Mouse (Mus musculus) embryonic facial prominence, embryonic 12.5 days (tissue): Measurements from ENCODE around the gene Magoh. TPM values are rescaled to one million over a fixed set of nuclear protein-coding genes. Genes with fewer than 3 reads are reported as not detected.

Experiments
- ATAC-seq: fragments of 200-750 bp; cut with Nextera tagmentation; 2 replicates; pipeline ENCODE4 v1.8.0; 2017; ENCODE audit not compliant: insufficient number of reproducible peaks, insufficient read depth, low FRiP score, low TSS enrichment
- H3K27ac ChIP-seq: fragments of 300-500 bp; sonication (generic); 2 replicates; pipeline ENCODE4 v1.5.1; 2016; ENCODE audit warnings: mild to moderate bottlenecking
- H3K27me3 ChIP-seq: fragments of 300-500 bp; sonication (generic); 2 replicates; pipeline ENCODE4 v1.6.1; 2016; ENCODE audit warnings: mild to moderate bottlenecking, moderate library complexity
- H3K36me3 ChIP-seq: fragments of 300-500 bp; sonication (generic); 2 replicates; pipeline ENCODE4 v1.6.1; 2016; ENCODE audit warnings: mild to moderate bottlenecking
- H3K4me1 ChIP-seq: fragments of 300-500 bp; sonication (generic); 2 replicates; pipeline ENCODE4 v1.6.1; 2016
- H3K4me2 ChIP-seq: fragments of 300-500 bp; sonication (generic); replicated peaks from 2 replicates; pipeline ENCODE4 v1.6.1; 2016; ENCODE audit warnings: mild to moderate bottlenecking, moderate library complexity
- H3K4me3 ChIP-seq: fragments of 300-500 bp; sonication (generic); 2 replicates; pipeline ENCODE4 v1.5.1; 2016; ENCODE audit warnings: mild to moderate bottlenecking
- H3K9ac ChIP-seq: fragments of 300-500 bp; sonication (generic); 2 replicates; pipeline ENCODE4 v1.6.1; 2016; ENCODE audit warnings: mild to moderate bottlenecking, moderate library complexity
- H3K9me3 ChIP-seq: fragments of 300-500 bp; sonication (generic); 2 replicates; pipeline ENCODE4 v1.6.1; 2016; ENCODE audit warnings: mild to moderate bottlenecking, moderate library complexity
- WGBS: fragments of 180-500 bp; shearing (Covaris S2); methylation state at CpG from one replicate; pipeline ENCODE4 v1.1.7; 2016; 5-methylcytosine and 5-hydroxymethylcytosine counted together
- polyA plus RNA-seq: library from polyadenylated mRNA; unstranded; fragments of >200 nt; fragmentation: Nextera tagmentation; extraction: Ambion mirVana; gene quantifications from 2 replicates; pipeline ENCODE4 v1.2.1, GENCODE M21; 2016

Magoh gene
- polyA plus RNA-seq, 1 experiment from 2014 or later: 223 TPM

- Histone ChIP-seq H3K27me3 (no peaks in the 10 kb centered on the region), H3K4me3 (no peak overlapping the region), H3K4me1 (no peaks in the 10 kb centered on the region), H3K9ac (no peak overlapping the region), H3K4me2 (no peak overlapping the region), H3K27ac (no peak overlapping the region), H3K36me3 (no peaks in the 10 kb centered on the region), H3K9me3 (no peaks in the 10 kb centered on the region)
- no peak for ATAC-seq
- WGBS: 75% methylated on average over 2 of the region's 2 CpGs
Measured at GRCm38 (mm10) chr4:107928269-107928668, 48.7 kb downstream of the Magoh start.

- H3K9ac ChIP-seq: no peak overlapping the region
- no peak for ATAC-seq
- no peaks in the 10 kb centered on the region for H3K9me3 ChIP-seq
- no peaks in the 10 kb centered on the region for H3K27me3 ChIP-seq
- H3K4me1 ChIP-seq: no peaks in the 10 kb centered on the region
- H3K4me2 ChIP-seq: no peak overlapping the region
- H3K27ac ChIP-seq: no peak overlapping the region
- no peak overlapping the region for H3K4me3 ChIP-seq
- H3K36me3 ChIP-seq: no peaks in the 10 kb centered on the region
- 80% methylated on average over 2 of the region's 2 CpGs for WGBS
Measured at GRCm38 (mm10) chr4:107928726-107929125, 49.2 kb downstream of the Magoh start.

DNA sequence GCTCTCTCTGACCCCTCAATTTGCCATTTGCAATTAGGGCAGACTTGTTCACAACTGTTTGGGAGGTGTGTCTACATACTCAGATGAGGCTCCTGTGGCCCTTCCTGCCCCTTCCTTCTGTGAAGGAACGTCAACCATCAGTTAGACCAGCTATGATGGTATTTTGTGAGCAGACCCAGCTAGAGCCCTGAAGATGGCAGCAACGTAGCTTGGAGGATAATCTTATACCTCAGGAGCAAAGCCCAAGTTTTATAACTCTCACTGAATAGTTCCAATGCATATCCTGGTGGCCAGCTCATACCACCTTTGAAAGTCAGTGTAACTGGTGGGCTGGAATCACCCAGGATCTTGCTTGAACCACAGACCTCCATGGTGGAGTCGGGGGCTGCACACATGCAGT lies 51.9 kb downstream of the Magoh start:
- Histone ChIP-seq H3K4me2 (no peak overlapping the region), H3K9ac (no peak overlapping the region), H3K27ac (no peak overlapping the region), H3K4me1 (no peaks in the 10 kb centered on the region), H3K9me3 (no peaks in the 10 kb centered on the region), H3K4me3 (no peak overlapping the region), H3K27me3 (no peaks in the 10 kb centered on the region), H3K36me3 (no peaks in the 10 kb centered on the region)
- ATAC-seq: no peak
- WGBS: 73% methylated on average over 3 of the region's 3 CpGs

DNA sequence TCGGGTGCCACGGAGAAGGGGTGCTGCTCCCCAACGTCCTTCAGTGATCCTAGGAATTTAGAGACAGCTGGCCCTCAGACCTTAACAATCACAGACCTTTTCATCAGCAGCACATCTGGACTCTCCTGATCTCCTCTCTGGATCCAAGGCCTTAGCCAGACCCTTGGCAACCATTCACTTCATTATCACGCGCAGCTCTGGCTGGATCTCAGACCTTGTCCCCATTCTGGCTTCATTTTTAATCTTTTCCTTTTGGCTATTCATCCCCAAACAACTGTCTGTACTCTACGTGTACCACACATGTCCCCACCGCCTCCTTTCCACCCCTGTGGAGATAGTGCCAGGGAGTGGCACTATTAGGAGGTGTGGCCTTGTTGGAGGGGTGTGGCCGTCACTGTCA lies 53.7 kb downstream of the Magoh start:
- ATAC-seq: no peak
- no peaks in the 10 kb centered on the region for H3K36me3 ChIP-seq
- no peaks in the 10 kb centered on the region for H3K27me3 ChIP-seq
- H3K4me3 ChIP-seq: no peak overlapping the region
- no peak overlapping the region for H3K9ac ChIP-seq
- no peak overlapping the region for H3K27ac ChIP-seq
- no peak overlapping the region for H3K4me2 ChIP-seq
- H3K9me3 ChIP-seq: no peaks in the 10 kb centered on the region
- 80% methylated on average over 8 of the region's 8 CpGs for WGBS
- H3K4me1 ChIP-seq: no peaks in the 10 kb centered on the region

DNA sequence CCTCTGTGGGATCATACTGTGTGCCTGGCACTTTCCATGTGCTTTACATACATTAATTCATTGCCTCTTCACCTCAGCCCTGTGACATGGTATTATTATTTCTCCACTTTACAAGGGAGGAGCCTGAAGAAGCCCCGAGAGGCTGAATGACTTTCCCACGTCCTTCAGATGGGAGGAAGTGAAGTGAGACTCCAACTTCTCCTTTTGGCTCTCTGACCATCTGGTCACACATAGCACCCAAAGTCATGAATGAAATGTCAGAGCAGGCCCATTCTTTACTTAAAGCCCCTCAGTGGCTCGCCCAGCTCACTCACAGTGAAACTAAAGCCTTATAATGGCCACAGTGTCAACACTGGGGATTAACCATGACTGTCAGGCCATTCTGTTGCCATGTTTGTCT lies 55.7 kb downstream of the Magoh start:
- no peaks in the 10 kb centered on the region for H3K36me3 ChIP-seq
- H3K27ac ChIP-seq: no peak overlapping the region
- 69% methylated on average over 3 of the region's 3 CpGs for whole genome bisulfite sequencing

More for the DNA sequence above, 55.7 kb downstream of the Magoh start:
- H3K4me1 ChIP-seq: no peaks in the 10 kb centered on the region
- H3K9me3 ChIP-seq: no peaks in the 10 kb centered on the region
- no peak for ATAC-seq
- no peak overlapping the region for H3K4me3 ChIP-seq
- H3K27me3 ChIP-seq: no peaks in the 10 kb centered on the region
- no peak overlapping the region for H3K4me2 ChIP-seq
- H3K9ac ChIP-seq: no peak overlapping the region

Other genes starting within 250 kb of the Magoh start
- 2.1 and 2.6 TPM in 2 replicates for gene Dmrtb1, start 195.5 kb upstream of the Magoh start, polyA plus RNA-seq
- 6.2 and 7.2 TPM in 2 replicates for gene Lrp8, start 77.5 kb upstream of the Magoh start, polyA plus RNA-seq
- 126 and 132 TPM in 2 replicates for gene 0610037L13Rik, start 10.1 kb downstream of the Magoh start, polyA plus RNA-seq
- 26.1 and 31.1 TPM in 2 replicates for gene Cpt2, start 43.9 kb downstream of the Magoh start, polyA plus RNA-seq
- not detected in 2 replicates for gene Slc1a7, start 88.6 kb downstream of the Magoh start, polyA plus RNA-seq
- 0.41 and 0.79 TPM in 2 replicates for gene Podn, start 216.7 kb downstream of the Magoh start, polyA plus RNA-seq